Mouse (Mus musculus) cortical plate, adult 2 months (tissue): Measurements from ENCODE around the gene 4930415L06Rik.

ENCODE experiments used
- CTCF ChIP-seq: fragments of 200-500 bp; IDR thresholded peaks from 2 replicates; pipeline ENCODE4 v1.5.1; 2011; ENCODE audit warnings: mild to moderate bottlenecking, control low read depth, low read length; ENCODE audit not compliant: insufficient read depth; ENCODE audit errors: extremely low read depth
- POLR2A ChIP-seq: fragments of 200-500 bp; IDR thresholded peaks from 2 replicates; pipeline ENCODE4 v1.6.1; 2011; ENCODE audit warnings: mild to moderate bottlenecking, low read length, control low read depth; ENCODE audit not compliant: insufficient read depth; ENCODE audit errors: extremely low read depth

GRCm38 (mm10) chrX:89932752-89933151 is at the start of gene 4930415L06Rik:
- no peak for TF ChIP-seq CTCF
- no peak for TF ChIP-seq POLR2A
